Mouse (Mus musculus) kidney, postnatal 0 days (tissue): ENCODE measurements around the gene Nudt1. TPM values are rescaled to one million over a fixed set of nuclear protein-coding genes. Genes with fewer than 3 reads are reported as not detected.

ENCODE experiments used
- ATAC-seq: fragments of 200-750 bp; cut with Nextera tagmentation; replicated peaks from 2 replicates; pipeline ENCODE4 v1.8.0; 2017; ENCODE audit warnings: low read depth, moderate number of reproducible peaks, moderate TSS enrichment, moderate library complexity; ENCODE audit not compliant: low FRiP score
- DNase-seq: peaks from one replicate; pipeline ENCODE4 v3.0.0-alpha.2; 2016; ENCODE audit warnings: low spot score
- H3K27ac ChIP-seq: fragments of 300-500 bp; sonication (generic); 2 replicates; pipeline ENCODE4 v1.5.1; 2014; ENCODE audit warnings: mild to moderate bottlenecking
- H3K27me3 ChIP-seq: fragments of 300-500 bp; sonication (generic); 2 replicates; pipeline ENCODE4 v1.6.1; 2014; ENCODE audit warnings: low read length, mixed read lengths; ENCODE audit not compliant: insufficient read depth
- H3K36me3 ChIP-seq: fragments of 300-500 bp; sonication (generic); 2 replicates; pipeline ENCODE4 v1.6.1; 2014; ENCODE audit warnings: low read length, mixed read lengths; ENCODE audit not compliant: insufficient read depth
- H3K4me1 ChIP-seq: fragments of 300-500 bp; sonication (generic); replicated peaks from 2 replicates; pipeline ENCODE4 v1.6.1; 2014; ENCODE audit warnings: antibody characterized with exemption, low read length, mixed read lengths; ENCODE audit not compliant: insufficient read depth
- H3K4me2 ChIP-seq: fragments of 300-500 bp; sonication (generic); 2 replicates; pipeline ENCODE4 v1.6.1; 2014; ENCODE audit warnings: mild to moderate bottlenecking, low read length, moderate library complexity, mixed read lengths
- H3K4me3 ChIP-seq: fragments of 300-500 bp; sonication (generic); replicated peaks from 2 replicates; pipeline ENCODE4 v1.5.1; 2014; ENCODE audit warnings: low read depth, low read length
- H3K9ac ChIP-seq: fragments of 300-500 bp; sonication (generic); 2 replicates; pipeline ENCODE4 v1.6.1; 2014; ENCODE audit warnings: low read depth, low read length
- H3K9me3 ChIP-seq: fragments of 300-500 bp; sonication (generic); replicated peaks from 2 replicates; pipeline ENCODE4 v1.6.1; 2016; ENCODE audit warnings: low read length, inconsistent platforms, mixed read lengths
- CTCF ChIP-seq: IDR thresholded peaks from 2 replicates; pipeline ENCODE4 v1.5.1; 2016; ENCODE audit warnings: antibody characterized with exemption, low read depth, mild to moderate bottlenecking, moderate library complexity
- WGBS: fragments of 180-500 bp; shearing (Covaris S2); extraction: QIAGEN DNeasy Blood & Tissue Kit; methylation state at CpG from one replicate; pipeline ENCODE4 v1.1.7; 2014; 5-methylcytosine and 5-hydroxymethylcytosine counted together
- polyA plus RNA-seq: library from polyadenylated mRNA; unstranded; fragments of >200 nt; fragmentation: Nextera tagmentation; extraction: Ambion mirVana; gene quantifications from 2 replicates; pipeline ENCODE4 v1.2.1, GENCODE M21; 2015

Gene Nudt1
- polyA plus RNA-seq, 1 experiment from 2014 or later = 39.9 TPM

DNA sequence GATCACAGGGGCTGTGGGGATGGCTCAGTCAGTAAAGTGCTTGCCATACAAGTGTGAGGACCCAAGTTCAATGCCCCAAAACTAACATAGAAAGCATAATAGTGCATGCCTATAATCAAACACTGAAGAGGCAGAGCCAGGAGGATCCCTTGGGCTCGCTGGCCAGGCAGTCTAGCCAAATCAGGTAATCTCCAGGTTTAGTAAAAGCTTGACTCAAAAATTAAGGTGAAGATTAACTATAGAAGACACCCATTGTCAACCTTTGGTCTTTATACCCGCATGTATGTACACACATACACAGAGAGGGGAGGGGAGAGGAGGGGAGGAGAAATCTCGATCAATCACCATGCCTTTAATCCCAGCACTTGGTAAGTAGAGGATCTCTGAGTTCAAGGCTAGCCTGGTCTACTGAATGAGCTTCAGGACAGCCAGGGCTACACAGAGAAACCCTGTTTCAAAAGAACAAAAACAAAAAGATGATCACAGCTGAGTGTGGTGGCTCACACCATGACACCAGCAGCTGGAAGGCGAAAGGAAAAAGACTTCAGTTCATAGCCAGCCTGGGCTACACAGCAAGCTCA is 53.9 kb downstream of the Nudt1 start:
- H3K4me1 ChIP-seq = 0 out of 2 replicates have a peak, but pooled peaks cover 11% of the 10 kb centered on the region
- H3K9ac ChIP-seq = no peak overlapping the region
- no peak overlapping the region for H3K4me2 ChIP-seq
- no peaks in the 10 kb centered on the region for H3K27me3 ChIP-seq
- no peaks in the 10 kb centered on the region for H3K36me3 ChIP-seq
- no peak overlapping the region for H3K27ac ChIP-seq
- no peak for TF ChIP-seq CTCF
- no peak overlapping the region for H3K4me3 ChIP-seq
- H3K9me3 ChIP-seq = no peaks in the 10 kb centered on the region
- 80% methylated on average over 4 of the region's 4 CpGs for WGBS
- DNase-seq (no peak), ATAC-seq (no peak)

DNA sequence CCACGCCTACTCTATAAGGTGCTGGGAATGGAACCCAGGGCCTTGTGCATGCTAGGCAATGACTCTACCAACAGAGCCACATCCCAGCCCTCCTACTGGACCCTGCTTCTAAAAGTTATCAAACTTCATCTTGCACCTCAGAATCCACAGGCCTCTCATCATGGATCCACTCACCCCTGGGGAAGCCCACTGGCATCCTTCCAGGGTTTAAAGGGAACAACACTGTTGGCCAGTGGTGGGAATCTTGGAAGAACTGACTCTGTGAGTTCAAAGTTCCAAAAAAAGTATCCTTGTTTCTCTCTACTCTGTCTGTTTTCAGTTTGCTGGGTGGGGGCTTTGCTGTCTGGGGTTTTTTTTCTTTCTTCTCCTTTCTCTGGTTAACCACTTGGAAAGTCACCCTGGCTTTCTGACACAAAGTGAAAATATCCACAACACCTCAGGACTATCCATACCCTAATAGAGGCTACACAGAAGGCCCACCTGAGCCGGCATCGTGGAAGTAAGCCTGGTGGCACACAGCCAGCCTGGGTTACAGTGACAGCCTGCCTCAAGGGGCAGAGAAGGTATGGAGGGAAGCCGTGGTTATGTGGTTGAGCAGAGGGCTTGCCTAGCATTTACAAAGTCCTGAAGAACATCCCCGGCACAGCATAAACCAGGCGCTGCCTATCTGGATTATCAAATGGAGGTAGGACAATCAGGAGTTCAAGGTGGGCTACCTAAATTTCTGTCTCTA is 56.8 kb downstream of the Nudt1 start:
- no peaks in the 10 kb centered on the region for H3K36me3 ChIP-seq
- ATAC-seq (no peak), DNase-seq (no peak)
- H3K4me1 ChIP-seq = 0 out of 2 replicates have a peak, but pooled peaks cover 9% of the 10 kb centered on the region
- no peak overlapping the region for H3K4me3 ChIP-seq
- no peaks in the 10 kb centered on the region for H3K27me3 ChIP-seq
- no peak overlapping the region for H3K4me2 ChIP-seq
- 92% methylated on average over 6 of the region's 6 CpGs for WGBS
- no peaks in the 10 kb centered on the region for H3K9me3 ChIP-seq
- TF ChIP-seq CTCF = no peak
- peak overlapping the region; percentile 19; the same call in 1 of the 2 replicates for H3K27ac ChIP-seq
- H3K9ac ChIP-seq = no peak overlapping the region

DNA sequence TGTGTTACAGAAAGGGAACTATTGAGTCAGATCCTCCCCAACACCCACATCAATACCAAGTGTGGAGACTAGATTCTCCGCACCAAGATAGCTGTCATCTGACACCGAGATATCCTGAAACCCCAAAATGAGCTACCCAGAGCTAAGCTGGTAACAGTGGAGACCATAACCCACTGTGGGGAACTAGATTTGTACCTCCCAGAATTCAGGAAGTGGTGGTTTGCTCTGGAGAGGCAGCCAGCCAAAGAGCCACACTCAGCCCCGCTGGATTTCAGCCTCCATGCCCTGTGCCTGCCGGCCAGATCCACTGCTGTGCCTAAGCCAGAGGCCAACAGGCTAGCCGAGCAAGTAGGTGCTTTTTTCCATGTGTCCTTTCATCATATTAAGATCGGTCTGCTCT is 57.8 kb downstream of the Nudt1 start:
- Histone ChIP-seq H3K27me3 (no peaks in the 10 kb centered on the region), H3K9ac (no peak overlapping the region), H3K9me3 (no peaks in the 10 kb centered on the region), H3K4me2 (no peak overlapping the region), H3K36me3 (no peaks in the 10 kb centered on the region), H3K4me3 (no peak overlapping the region), H3K27ac (no peak overlapping the region; the same call in 1 of the 2 replicates), H3K4me1 (peaks cover 17% of the 10 kb centered on the region)
- TF ChIP-seq CTCF = no peak
- 70% methylated on average over 6 of the region's 6 CpGs for WGBS
- ATAC-seq (no peak), DNase-seq (no peak)

DNA sequence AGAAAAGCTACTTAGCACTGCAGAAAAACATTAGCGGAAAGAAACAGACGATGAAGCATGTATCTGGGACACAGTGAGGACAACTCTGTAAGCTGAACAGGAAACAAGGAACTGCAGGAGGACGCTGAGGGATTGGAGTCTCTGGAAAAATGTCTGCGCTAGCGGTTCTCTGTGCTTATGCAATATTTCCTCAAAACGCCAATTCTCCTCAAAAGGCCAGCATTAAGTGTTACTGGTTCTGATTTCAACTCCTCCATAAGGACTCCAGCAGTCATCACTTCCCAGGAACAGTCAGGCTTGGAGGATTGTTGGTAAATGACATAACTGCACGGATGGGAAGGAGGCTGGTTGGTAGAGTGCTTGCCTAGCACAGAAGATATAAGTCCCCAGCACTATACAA is 59.7 kb downstream of the Nudt1 start:
- no peak for DNase-seq
- H3K27ac ChIP-seq = no peak overlapping the region
- no peaks in the 10 kb centered on the region for H3K27me3 ChIP-seq
- no peak for ATAC-seq
- H3K4me3 ChIP-seq = no peak overlapping the region
- H3K9me3 ChIP-seq = no peaks in the 10 kb centered on the region
- no peak for TF ChIP-seq CTCF
- no peaks in the 10 kb centered on the region for H3K36me3 ChIP-seq
- H3K4me2 ChIP-seq = no peak overlapping the region
- 84% methylated on average over 7 of the region's 7 CpGs for WGBS
- no peak overlapping the region for H3K9ac ChIP-seq
- peaks cover 18% of the 10 kb centered on the region for H3K4me1 ChIP-seq

DNA sequence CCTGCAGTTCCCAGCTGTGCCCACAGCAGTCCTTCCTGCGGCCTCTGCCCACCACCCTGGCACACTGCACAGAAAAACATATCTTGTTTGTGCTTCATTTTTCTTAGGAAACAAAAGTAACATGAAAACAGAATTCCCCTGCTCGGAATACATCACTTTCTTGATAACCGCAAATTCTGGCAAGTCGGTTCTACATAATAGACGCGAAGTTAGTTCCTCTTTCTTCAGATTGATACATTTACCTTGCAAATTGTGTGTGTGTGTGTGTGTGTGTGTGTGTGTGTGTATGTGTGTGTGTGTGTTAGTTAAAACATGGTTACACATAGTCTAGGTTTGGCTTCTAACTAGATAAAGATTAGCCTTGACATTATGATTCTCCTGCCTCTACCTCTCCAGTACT is 61.2 kb downstream of the Nudt1 start:
- Histone ChIP-seq H3K27me3 (no peaks in the 10 kb centered on the region), H3K9ac (no peak overlapping the region), H3K4me3 (no peak overlapping the region), H3K4me1 (peaks cover 33% of the 10 kb centered on the region), H3K9me3 (no peaks in the 10 kb centered on the region), H3K27ac (no peak overlapping the region), H3K4me2 (no peak overlapping the region), H3K36me3 (no peaks in the 10 kb centered on the region)
- no peak for ATAC-seq
- WGBS = 92% methylated on average over 6 of the region's 6 CpGs
- no peak for TF ChIP-seq CTCF
- DNase-seq = no peak

DNA sequence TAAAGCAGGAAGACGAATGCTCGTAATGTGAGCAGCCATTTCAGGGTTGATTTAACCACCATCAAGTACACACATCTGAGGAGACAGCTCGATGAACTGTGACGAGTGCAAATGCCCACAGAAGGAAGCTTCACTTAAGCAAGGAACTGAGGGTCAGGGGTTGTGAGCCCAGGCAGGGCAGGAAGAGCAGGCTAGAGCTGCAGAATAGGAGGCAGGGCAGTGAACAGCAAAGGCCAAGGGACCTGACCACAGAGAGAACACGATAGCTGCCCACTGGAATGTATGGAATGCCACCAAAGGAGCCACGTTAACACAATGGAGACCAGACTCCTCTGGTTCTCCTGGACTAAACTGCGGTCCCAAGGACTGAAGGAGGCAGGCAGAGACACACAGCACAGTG is 62.1 kb downstream of the Nudt1 start:
- Histone ChIP-seq H3K9ac (no peak overlapping the region; the same call in 1 of the 2 replicates), H3K27me3 (no peaks in the 10 kb centered on the region), H3K9me3 (no peaks in the 10 kb centered on the region), H3K4me1 (peaks cover 37% of the 10 kb centered on the region), H3K36me3 (no peaks in the 10 kb centered on the region), H3K4me3 (no peak overlapping the region), H3K4me2 (0 out of 2 replicates have a peak overlapping the region, but pooled peaks have one; percentile 21), H3K27ac (peak overlapping the region; percentile 78)
- peak; percentile 75 for DNase-seq
- no peak for TF ChIP-seq CTCF
- peak; percentile 76 for ATAC-seq
- WGBS = 8% methylated on average over 7 of the region's 7 CpGs
